Mouse (Mus musculus) inflammation-experienced regulatory T-cells, adult 6 months (primary cell): ENCODE data around the gene Alkbh7. TPM values are rescaled to one million over a fixed set of nuclear protein-coding genes. Genes with fewer than 3 reads are reported as not detected.

Experiments
- ATAC-seq: one replicate; pipeline ENCODE4 v1.8.0; 2017
- polyA plus RNA-seq, 3 experiments: library from polyadenylated mRNA; unstranded; fragments of 100-300 nt; shearing (Covaris generic); gene quantifications; one replicate each; pipeline ENCODE4 v1.2.1; 2017

Gene Alkbh7
- polyA plus RNA-seq, 3 experiments from 2014 or later = 20.3 to 29.1 (median 22.2) TPM

GRCm38 (mm10) chr17:57031661-57032420 lies 34.7 kb downstream of the Alkbh7 start:
- peak; percentile 88 for ATAC-seq

GRCm38 (mm10) chr17:57032854-57033253 lies 35.7 kb downstream of the Alkbh7 start:
- ATAC-seq = no peak

- ATAC-seq = no peak
Observed at GRCm38 (mm10) chr17:57038978-57039377, 41.8 kb downstream of the Alkbh7 start.

- ATAC-seq = no peak
Observed at GRCm38 (mm10) chr17:57041554-57041953, 44.4 kb downstream of the Alkbh7 start, which contains the start of gene Slc25a41. Gene Slc25a41, minus strand, starts transcription at chr17:57041654.

DNA sequence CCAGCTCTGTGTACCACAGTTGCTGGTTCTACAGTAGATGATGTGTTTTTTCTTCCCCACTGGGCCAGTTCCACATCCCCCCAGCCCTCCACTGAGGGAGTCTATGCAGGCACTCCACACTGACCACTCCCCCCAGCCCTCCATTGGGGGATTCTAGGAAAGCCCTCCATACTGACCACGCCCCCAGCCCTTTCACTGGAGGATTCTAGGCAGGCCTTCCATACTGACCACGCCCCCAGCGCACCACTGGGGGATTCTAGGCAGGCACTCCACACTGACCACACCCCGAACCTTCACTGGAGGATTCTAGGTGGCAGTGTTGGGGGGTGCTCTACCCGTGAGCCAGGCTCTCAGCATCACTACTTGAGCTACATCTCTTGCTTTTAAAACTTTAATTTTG lies 50.3 kb downstream of the Alkbh7 start:
- no peak for ATAC-seq

DNA sequence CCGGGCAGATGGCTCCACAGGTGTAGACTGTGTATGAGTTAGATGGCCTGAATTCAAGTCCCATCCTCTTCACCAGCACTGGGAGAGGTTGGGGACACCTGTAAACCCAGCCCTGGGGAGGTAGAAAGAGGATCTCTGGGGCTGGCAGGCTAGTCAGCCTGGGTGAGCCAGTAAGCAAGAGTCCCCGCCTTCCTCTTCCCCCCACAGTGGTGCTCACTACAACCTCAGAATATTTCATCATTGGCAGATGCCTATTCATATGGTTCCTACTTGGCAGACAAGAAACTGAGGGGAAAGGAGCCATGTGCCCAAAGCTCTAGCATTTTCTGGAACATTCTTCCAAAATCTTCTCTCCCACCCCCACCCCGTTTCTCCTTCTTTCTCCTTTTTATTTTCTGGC lies 51.7 kb downstream of the Alkbh7 start:
- ATAC-seq = no peak

Other genes starting within 250 kb of the Alkbh7 start
- not detected for gene Nrtn, start 239.8 kb upstream of the Alkbh7 start, polyA plus RNA-seq
- gene Dus3l, start 232.6 kb upstream of the Alkbh7 start, polyA plus RNA-seq = 10 to 100 TPM; 16.2 to 34.6 (median 34.0) TPM
- under 1 TPM; 0.59 to 0.79 (median 0.75) TPM for gene Prr22, start 227.1 kb upstream of the Alkbh7 start, polyA plus RNA-seq
- 1 to 10 TPM in 2 of 3 experiments, under 1 TPM in 1; 0.62 to 3.3 (median 1.5) TPM for gene Rfx2, start 166.3 kb upstream of the Alkbh7 start, polyA plus RNA-seq
- gene Acsbg2, start 122.9 kb upstream of the Alkbh7 start, polyA plus RNA-seq = not detected
- gene 1700061G19Rik, start 121.9 kb upstream of the Alkbh7 start, polyA plus RNA-seq = under 1 TPM; 0.21 to 0.57 (median 0.28) TPM
- 1 to 10 TPM; 5.4 to 6.2 (median 5.6) TPM for gene Mllt1, start 61.9 kb upstream of the Alkbh7 start, polyA plus RNA-seq
- gene Acer1, start 15.2 kb upstream of the Alkbh7 start, polyA plus RNA-seq = not detected
- gene Clpp, start 7.0 kb upstream of the Alkbh7 start, polyA plus RNA-seq = 100 to 1,000 TPM in 2 of 3 experiments, 10 to 100 TPM in 1; 61.9 to 113 (median 112) TPM
- gene Pspn, start 2.7 kb downstream of the Alkbh7 start, polyA plus RNA-seq = 1 to 10 TPM in 1 of 3 experiments, under 1 TPM in 1, not detected in 1; 0.82 to 1.5 TPM
- gene Gtf2f1, start 13.9 kb downstream of the Alkbh7 start, polyA plus RNA-seq = 10 to 100 TPM; 66.8 to 86.1 (median 78.3) TPM
- 1 to 10 TPM in 1 of 3 experiments, under 1 TPM in 2; 0.51 to 1.7 (median 0.67) TPM for gene Gm17949, start 14.1 kb downstream of the Alkbh7 start, polyA plus RNA-seq
- gene Khsrp, start 34.2 kb downstream of the Alkbh7 start, polyA plus RNA-seq = 10 to 100 TPM; 17.4 to 36.4 (median 31.4) TPM
- gene Slc25a41, start 44.3 kb downstream of the Alkbh7 start, polyA plus RNA-seq = not detected
- 1 to 10 TPM in 1 of 3 experiments, under 1 TPM in 2; 0.94 to 2.4 (median 0.99) TPM for gene Crb3, start 61.8 kb downstream of the Alkbh7 start, polyA plus RNA-seq
- 1 to 10 TPM; 1.0 to 3.1 (median 2.6) TPM for gene Slc25a23, start 62.5 kb downstream of the Alkbh7 start, polyA plus RNA-seq
- gene Dennd1c, start 81.2 kb downstream of the Alkbh7 start, polyA plus RNA-seq = 100 to 1,000 TPM; 183 to 288 (median 219) TPM
- 1 to 10 TPM; 2.2 to 5.4 (median 3.9) TPM for gene Tubb4a, start 90.4 kb downstream of the Alkbh7 start, polyA plus RNA-seq
- 10 to 100 TPM in 2 of 3 experiments, 1 to 10 TPM in 1; 9.6 to 30.9 (median 15.9) TPM for gene Tnfsf9, start 108.0 kb downstream of the Alkbh7 start, polyA plus RNA-seq
- gene Cd70, start 152.4 kb downstream of the Alkbh7 start, polyA plus RNA-seq = 1 to 10 TPM; 1.6 to 5.2 (median 3.4) TPM
- gene Tnfsf14, start 196.8 kb downstream of the Alkbh7 start, polyA plus RNA-seq = 10 to 100 TPM; 13.3 to 15.2 (median 14.1) TPM
- 1 to 10 TPM; 1.0 to 3.6 (median 1.8) TPM for gene C3, start 230.8 kb downstream of the Alkbh7 start, polyA plus RNA-seq